Mouse (Mus musculus): Measurements from ENCODE around the gene Sccpdh. TPM values are rescaled to one million over a fixed set of nuclear protein-coding genes. Genes with fewer than 3 reads are reported as not detected.

The Sccpdh gene
- 65.2 and 75.5 TPM in 2 replicates for total RNA-seq (2014; rRNA removed; ENCODE audit: low replicate concordance)
- polyA plus RNA-seq (2015; fragmentation: Nextera tagmentation; extraction: Ambion mirVana): 116 and 122 TPM in 2 replicates

DNA sequence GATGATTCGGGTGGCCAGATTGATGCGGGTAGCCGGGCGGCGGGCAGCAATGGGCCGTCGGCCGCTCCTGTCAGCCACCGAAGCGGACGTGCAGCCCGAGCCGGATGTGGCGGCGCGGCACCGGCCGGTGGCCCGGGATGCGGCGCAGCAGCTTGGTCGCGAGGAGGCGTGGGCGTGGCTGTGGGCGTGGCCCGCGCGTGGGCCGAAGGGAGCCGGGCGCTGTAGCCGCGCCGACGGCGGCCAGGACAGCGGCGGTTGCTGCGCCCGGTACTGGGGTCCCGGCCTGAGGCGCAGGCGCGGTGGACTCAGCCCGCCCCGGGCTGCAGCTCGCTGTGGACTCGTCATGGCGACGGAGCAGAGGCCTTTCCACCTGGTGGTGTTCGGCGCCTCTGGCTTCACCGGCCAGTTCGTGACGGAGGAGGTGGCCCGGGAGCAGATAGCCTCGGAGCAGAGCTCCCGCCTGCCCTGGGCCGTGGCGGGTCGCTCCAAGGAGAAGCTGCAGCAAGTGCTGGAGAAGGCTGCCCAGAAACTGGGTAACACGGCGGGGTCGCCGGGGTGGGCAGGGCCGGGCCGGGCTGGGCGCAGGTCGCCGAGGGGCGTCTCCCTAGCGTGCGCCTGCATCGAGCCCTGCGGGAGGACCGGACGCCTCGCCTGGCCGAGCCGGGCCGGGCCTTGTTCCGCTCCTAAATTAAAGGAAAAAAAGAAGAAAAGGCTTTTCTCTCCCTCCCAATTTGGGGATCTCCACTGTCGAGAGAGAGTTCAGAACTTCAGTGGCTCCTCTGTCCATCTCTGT, at the start of gene Sccpdh:
Gene Sccpdh (plus strand): TSS at position 198 of the 793 bp plus-strand sequence.
- Histone ChIP-seq H3K9ac (replicated peaks; ENCODE audit: low read depth, low read length) (peak within 1 kb of the TSS; percentile 80), H3K4me2 (ENCODE audit: low read depth, low read length) (peak within 1 kb of the TSS; percentile 85), H3K9me3 (replicated peaks; ENCODE audit: control insufficient read depth, low read length) (no peaks in the 10 kb centered on the region), H3K36me3 (replicated peaks; ENCODE audit: control insufficient read depth, insufficient read depth, low read length) (peaks cover 20% of the 10 kb centered on the region), H3K4me3 (ENCODE audit: low read depth, low read length) (peak within 1 kb of the TSS; percentile 60), H3K4me1 (ENCODE audit: control insufficient read depth, insufficient read depth) (0 out of 2 replicates have a peak, but pooled peaks cover 3% of the 10 kb centered on the region), H3K27me3 (ENCODE audit: control insufficient read depth, insufficient read depth, low read length) (no peaks in the 10 kb centered on the region), H3K27ac (ENCODE audit: low read depth) (peak within 1 kb of the TSS; percentile 80)
- under 1% methylated on average over 66 of the region's 84 CpGs for WGBS
- ATAC-seq (ENCODE audit: insufficient read depth, low read depth): peak; percentile 95
- DNase-seq (ENCODE audit: low spot score): peak; percentile 83
- TF ChIP-seq EP300 (IDR thresholded peaks at IDR 0.05; ENCODE audit: low read depth) (no peak), CTCF (IDR thresholded peaks at IDR 0.05; ENCODE audit: low read depth) (no peak)

- H3K27ac ChIP-seq (ENCODE audit: low read depth): no peak overlapping the region
- no peaks in the 10 kb centered on the region for H3K9me3 ChIP-seq (replicated peaks; ENCODE audit: control insufficient read depth, low read length)
- ATAC-seq (ENCODE audit: insufficient read depth, low read depth) (no peak), DNase-seq (ENCODE audit: low spot score) (no peak)
- H3K27me3 ChIP-seq (ENCODE audit: control insufficient read depth, insufficient read depth, low read length): no peaks in the 10 kb centered on the region
- H3K4me2 ChIP-seq (ENCODE audit: low read depth, low read length): no peak overlapping the region
- H3K36me3 ChIP-seq (replicated peaks; ENCODE audit: control insufficient read depth, insufficient read depth, low read length): peaks cover 35% of the 10 kb centered on the region
- TF ChIP-seq EP300 (IDR thresholded peaks at IDR 0.05; ENCODE audit: low read depth) (no peak), CTCF (IDR thresholded peaks at IDR 0.05; ENCODE audit: low read depth) (no peak)
- H3K4me3 ChIP-seq (ENCODE audit: low read depth, low read length): no peak overlapping the region
- 85% methylated on average over 12 of the region's 12 CpGs for WGBS
- H3K9ac ChIP-seq (replicated peaks; ENCODE audit: low read depth, low read length): no peak overlapping the region
- H3K4me1 ChIP-seq (ENCODE audit: control insufficient read depth, insufficient read depth): peaks cover 1% of the 10 kb centered on the region
Measured at GRCm38 (mm10) chr1:179622665-179623064, 45.3 kb upstream of the Sccpdh start.

GRCm38 (mm10) chr1:179623657-179624056, 44.4 kb upstream of the Sccpdh start:
- DNase-seq (ENCODE audit: low spot score) (no peak), ATAC-seq (ENCODE audit: insufficient read depth, low read depth) (0 out of 2 replicates have a peak, but pooled peaks have one; percentile 35)
- Histone ChIP-seq H3K4me3 (ENCODE audit: low read depth, low read length) (no peak overlapping the region), H3K27ac (ENCODE audit: low read depth) (no peak overlapping the region), H3K9me3 (replicated peaks; ENCODE audit: control insufficient read depth, low read length) (no peaks in the 10 kb centered on the region), H3K4me2 (ENCODE audit: low read depth, low read length) (no peak overlapping the region), H3K36me3 (replicated peaks; ENCODE audit: control insufficient read depth, insufficient read depth, low read length) (peaks cover 35% of the 10 kb centered on the region), H3K4me1 (ENCODE audit: control insufficient read depth, insufficient read depth) (peaks cover 6% of the 10 kb centered on the region), H3K27me3 (ENCODE audit: control insufficient read depth, insufficient read depth, low read length) (no peaks in the 10 kb centered on the region), H3K9ac (replicated peaks; ENCODE audit: low read depth, low read length) (no peak overlapping the region)
- 59% methylated on average over 4 of the region's 4 CpGs for WGBS
- TF ChIP-seq EP300 (IDR thresholded peaks at IDR 0.05; ENCODE audit: low read depth): no peak
- peak; percentile 59 for TF ChIP-seq CTCF (IDR thresholded peaks at IDR 0.05; ENCODE audit: low read depth)

- DNase-seq (ENCODE audit: low spot score) (peak; percentile 39), ATAC-seq (ENCODE audit: insufficient read depth, low read depth) (0 out of 2 replicates have a peak, but pooled peaks have one; percentile 62)
- no peak overlapping the region for H3K4me3 ChIP-seq (ENCODE audit: low read depth, low read length)
- WGBS: 60% methylated on average over 4 of the region's 4 CpGs
- H3K9me3 ChIP-seq (replicated peaks; ENCODE audit: control insufficient read depth, low read length): no peaks in the 10 kb centered on the region
- H3K4me2 ChIP-seq (ENCODE audit: low read depth, low read length): no peak overlapping the region
- H3K9ac ChIP-seq (replicated peaks; ENCODE audit: low read depth, low read length): no peak overlapping the region
- H3K36me3 ChIP-seq (replicated peaks; ENCODE audit: control insufficient read depth, insufficient read depth, low read length): peaks cover 32% of the 10 kb centered on the region
- H3K27me3 ChIP-seq (ENCODE audit: control insufficient read depth, insufficient read depth, low read length): no peaks in the 10 kb centered on the region
- no peak overlapping the region for H3K27ac ChIP-seq (ENCODE audit: low read depth)
- TF ChIP-seq EP300 (IDR thresholded peaks at IDR 0.05; ENCODE audit: low read depth) (no peak), CTCF (IDR thresholded peaks at IDR 0.05; ENCODE audit: low read depth) (peak; percentile 72)
- H3K4me1 ChIP-seq (ENCODE audit: control insufficient read depth, insufficient read depth): peaks cover 6% of the 10 kb centered on the region
Measured at GRCm38 (mm10) chr1:179624354-179624753, 43.7 kb upstream of the Sccpdh start.

DNA sequence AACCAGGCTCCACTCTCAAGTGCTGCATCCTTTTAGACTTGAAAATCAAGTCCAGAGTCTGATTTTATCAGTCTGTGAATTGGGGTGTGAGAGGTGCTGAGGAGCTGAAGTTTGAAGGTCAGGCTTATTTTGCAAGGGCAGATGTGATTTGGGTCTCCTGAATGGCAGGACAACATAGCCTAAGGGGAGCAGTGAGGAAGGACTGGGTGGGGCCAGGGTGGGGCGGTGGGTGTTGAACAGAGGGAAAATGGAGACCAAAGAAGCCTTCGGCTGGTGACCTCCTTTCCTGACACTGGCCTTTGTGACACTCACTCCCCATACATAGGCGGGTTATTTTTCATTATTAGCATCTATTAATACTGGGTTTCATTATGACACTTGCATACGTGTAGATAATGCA, 40.2 kb upstream of the Sccpdh start:
- Histone ChIP-seq H3K36me3 (replicated peaks; ENCODE audit: control insufficient read depth, insufficient read depth, low read length) (peaks cover 28% of the 10 kb centered on the region), H3K4me1 (ENCODE audit: control insufficient read depth, insufficient read depth) (peaks cover 6% of the 10 kb centered on the region), H3K27me3 (ENCODE audit: control insufficient read depth, insufficient read depth, low read length) (no peaks in the 10 kb centered on the region), H3K4me2 (ENCODE audit: low read depth, low read length) (no peak overlapping the region), H3K9me3 (replicated peaks; ENCODE audit: control insufficient read depth, low read length) (no peaks in the 10 kb centered on the region), H3K27ac (ENCODE audit: low read depth) (no peak overlapping the region), H3K9ac (replicated peaks; ENCODE audit: low read depth, low read length) (no peak overlapping the region), H3K4me3 (ENCODE audit: low read depth, low read length) (no peak overlapping the region)
- DNase-seq (ENCODE audit: low spot score): no peak
- TF ChIP-seq EP300 (IDR thresholded peaks at IDR 0.05; ENCODE audit: low read depth): no peak
- TF ChIP-seq CTCF (IDR thresholded peaks at IDR 0.05; ENCODE audit: low read depth): no peak
- WGBS: 88% methylated on average over 4 of the region's 4 CpGs
- ATAC-seq (ENCODE audit: insufficient read depth, low read depth): no peak

Data from heart, postnatal 0 days (tissue).